Mouse (Mus musculus) embryonic fibroblast, embryonic 13.5 days (primary cell): ENCODE results near the gene Ptprt. TPM values are rescaled to one million over a fixed set of nuclear protein-coding genes. Genes with fewer than 3 reads are reported as not detected.

Source experiments
- H3K27ac ChIP-seq: 2 replicates; pipeline ENCODE4 v1.5.1; 2012; ENCODE audit warnings: low read length, control low read depth, inconsistent platforms; ENCODE audit not compliant: insufficient read depth
- H3K4me1 ChIP-seq: 2 replicates; pipeline ENCODE4 v1.6.1; 2011; ENCODE audit warnings: low read length; ENCODE audit not compliant: control insufficient read depth, insufficient read depth
- H3K4me3 ChIP-seq: 2 replicates; pipeline ENCODE4 v1.5.1; 2011; ENCODE audit warnings: mild to moderate bottlenecking, control low read depth, low read length; ENCODE audit not compliant: insufficient read depth
- CTCF ChIP-seq: IDR thresholded peaks from 2 replicates; pipeline ENCODE4 v1.5.1; 2011; ENCODE audit warnings: mild to moderate bottlenecking, control low read depth, low read length, moderate library complexity, borderline replicate concordance; ENCODE audit not compliant: insufficient read depth
- POLR2A ChIP-seq: IDR thresholded peaks from 2 replicates; pipeline ENCODE4 v1.6.1; 2011; ENCODE audit warnings: low read depth, mild to moderate bottlenecking, control low read depth, low read length, moderate library complexity
- polyA plus RNA-seq: library from polyadenylated mRNA; stranded (reverse); fragments of >200 nt; gene quantifications from 2 replicates; pipeline ENCODE4 v1.2.4, GENCODE M21; 2011; ENCODE audit warnings: low read depth; ENCODE audit not compliant: missing spikeins, insufficient read length

Gene Ptprt
- polyA plus RNA-seq, 1 experiment, result 0.44 TPM

DNA sequence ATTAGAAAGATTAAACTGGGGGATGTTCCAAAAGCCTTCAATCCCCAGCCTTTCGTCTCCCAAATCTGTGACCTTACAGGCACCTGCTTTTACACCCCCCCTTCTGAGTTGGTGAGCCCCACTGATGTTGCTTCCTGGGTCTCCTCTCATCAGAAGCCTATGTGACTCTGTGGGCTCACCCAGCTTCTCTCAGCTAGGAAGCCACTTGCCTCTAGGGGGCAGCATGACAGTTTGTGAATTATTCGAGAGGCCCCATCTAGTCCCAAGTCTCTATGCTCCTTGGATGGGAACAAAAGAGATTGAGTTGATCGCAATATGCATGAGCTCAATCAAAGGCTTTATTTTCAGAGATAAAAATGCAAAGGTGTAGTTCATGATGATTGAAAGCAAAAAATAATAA lies 132.0 kb downstream of the Ptprt start:
- TF ChIP-seq POLR2A (no peak), CTCF (no peak)

DNA sequence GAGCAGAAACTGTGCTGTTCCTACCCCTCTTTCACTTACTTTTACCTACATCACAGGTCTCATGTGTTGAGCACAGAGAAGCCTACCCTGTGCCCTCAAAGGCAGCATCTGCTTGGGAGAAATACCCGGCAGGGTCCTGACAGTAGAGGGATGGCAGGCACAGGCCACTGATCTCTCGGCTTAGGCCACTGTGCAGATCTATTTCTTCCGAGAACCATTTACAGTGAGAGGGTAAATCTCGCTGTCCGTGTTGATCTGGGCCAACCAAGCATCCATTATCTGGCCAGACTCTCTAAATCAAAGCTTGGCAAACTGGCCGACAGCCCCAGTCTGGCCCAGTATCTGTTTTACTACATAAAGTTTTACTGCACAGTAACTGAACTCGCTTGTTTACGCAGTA lies 145.0 kb downstream of the Ptprt start:
- no peak for TF ChIP-seq POLR2A
- TF ChIP-seq CTCF, result no peak
- no peak overlapping the region for H3K4me3 ChIP-seq
- H3K4me1 ChIP-seq, result no peaks in the 10 kb centered on the region
- no peak overlapping the region for H3K27ac ChIP-seq

More for the DNA sequence above, 132.0 kb downstream of the Ptprt start:
- Histone ChIP-seq H3K4me1 (no peaks in the 10 kb centered on the region), H3K27ac (no peak overlapping the region), H3K4me3 (no peak overlapping the region)

DNA sequence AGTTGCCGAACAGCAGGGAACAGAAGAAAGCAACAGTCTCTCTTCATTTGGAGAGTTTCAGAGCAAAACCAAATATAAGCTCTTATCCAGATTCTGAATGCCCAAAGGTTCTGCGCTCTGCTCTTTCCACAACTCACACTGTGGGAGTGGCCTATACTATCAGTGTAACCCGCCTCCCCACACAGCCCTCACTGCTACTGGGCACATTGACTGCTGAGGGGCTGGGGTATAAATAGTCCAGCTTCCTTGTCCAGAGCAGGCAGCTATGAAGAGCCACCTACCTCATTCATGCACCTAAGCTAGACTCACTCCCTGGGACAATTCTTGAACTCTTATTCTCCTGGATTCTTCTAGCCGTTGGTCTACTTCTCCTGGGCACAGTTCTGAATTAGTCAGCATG lies 147.9 kb downstream of the Ptprt start:
- Histone ChIP-seq H3K4me1 (no peaks in the 10 kb centered on the region), H3K4me3 (no peak overlapping the region), H3K27ac (no peak overlapping the region)
- TF ChIP-seq POLR2A, result no peak
- TF ChIP-seq CTCF, result no peak

DNA sequence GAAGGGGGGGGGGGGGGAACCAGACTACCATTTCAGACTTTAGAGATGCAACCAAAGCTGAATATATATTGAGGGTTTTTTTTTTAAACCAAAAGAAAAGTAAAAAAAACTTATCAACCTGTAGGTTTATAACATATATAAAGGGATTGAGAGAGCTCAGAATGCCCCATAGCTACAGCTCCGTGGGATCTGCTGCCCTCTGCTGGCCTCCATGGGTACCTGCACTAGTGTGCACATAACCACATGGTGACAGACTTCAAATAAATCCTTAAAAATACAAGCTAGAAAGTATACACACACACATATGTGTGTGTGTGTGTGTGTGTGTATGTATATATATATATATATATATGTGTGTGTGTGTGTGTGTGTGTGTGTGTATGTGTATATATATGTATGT lies 148.9 kb downstream of the Ptprt start:
- no peak for TF ChIP-seq CTCF
- TF ChIP-seq POLR2A, result no peak
- H3K4me1 ChIP-seq, result no peaks in the 10 kb centered on the region
- no peak overlapping the region for H3K4me3 ChIP-seq
- H3K27ac ChIP-seq, result no peak overlapping the region

DNA sequence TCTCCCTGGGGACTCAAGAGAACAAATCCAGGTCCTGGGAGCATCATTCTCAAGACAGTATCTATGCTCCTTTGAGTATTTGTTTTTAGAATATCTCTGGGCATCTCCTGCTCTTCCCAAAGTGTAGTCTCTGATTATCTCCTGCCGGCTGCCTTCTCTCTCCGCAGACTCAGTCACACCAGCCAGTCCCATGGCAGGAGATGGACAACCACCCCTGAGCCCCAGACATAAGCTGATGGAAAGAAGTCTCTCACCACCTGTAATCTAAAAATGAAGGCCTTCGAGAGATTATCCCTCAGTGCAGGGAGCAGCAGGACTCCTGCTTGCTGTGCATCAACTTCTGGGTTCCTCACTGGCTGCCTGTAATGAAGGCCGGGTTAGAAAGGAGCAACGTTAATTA lies 151.9 kb downstream of the Ptprt start:
- Histone ChIP-seq H3K4me3 (no peak overlapping the region), H3K27ac (no peak overlapping the region), H3K4me1 (no peaks in the 10 kb centered on the region)
- TF ChIP-seq CTCF (no peak), POLR2A (no peak)

DNA sequence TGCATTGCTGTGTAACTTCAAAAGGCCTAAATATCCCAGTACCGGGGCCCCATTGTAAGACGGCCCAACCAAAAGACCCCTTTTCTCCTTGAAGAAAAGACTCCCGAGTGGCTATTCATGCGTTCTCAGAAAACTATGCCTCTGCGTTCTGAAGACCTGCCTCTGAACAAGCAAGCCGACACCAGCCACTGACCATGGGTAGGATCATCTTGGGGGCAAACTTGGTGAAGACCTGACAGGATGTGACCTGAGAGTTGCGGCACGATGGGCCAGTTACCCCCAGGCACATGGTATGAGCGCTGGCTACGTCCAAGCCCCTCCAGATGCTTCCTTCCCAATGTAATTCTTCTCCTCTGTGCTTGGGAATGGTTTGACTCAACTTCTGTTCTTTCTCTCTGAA lies 153.3 kb downstream of the Ptprt start:
- TF ChIP-seq POLR2A (no peak), CTCF (no peak)
- Histone ChIP-seq H3K4me1 (no peaks in the 10 kb centered on the region), H3K4me3 (no peak overlapping the region), H3K27ac (no peak overlapping the region)

DNA sequence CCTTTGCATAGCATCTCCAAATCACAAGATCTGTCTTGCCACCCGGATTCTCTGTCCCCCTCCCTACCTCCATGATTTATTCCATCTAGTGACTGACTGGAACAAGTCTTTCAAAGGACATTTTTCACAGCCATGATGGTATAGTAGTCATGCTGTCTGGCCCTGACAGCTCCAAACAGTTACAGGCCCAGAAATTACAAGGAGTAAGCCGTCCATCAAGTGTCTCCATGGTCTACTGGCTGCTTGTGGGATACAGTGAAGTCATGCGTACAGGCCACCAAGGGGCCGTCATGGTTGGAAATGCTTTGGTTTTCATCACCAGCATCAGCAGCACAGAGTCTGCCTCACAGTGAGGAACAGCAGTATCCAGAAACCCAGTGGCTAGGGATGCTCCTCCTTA lies 156.1 kb downstream of the Ptprt start:
- Histone ChIP-seq H3K4me1 (no peaks in the 10 kb centered on the region), H3K27ac (no peak overlapping the region), H3K4me3 (no peak overlapping the region)
- TF ChIP-seq CTCF (no peak), POLR2A (no peak)

DNA sequence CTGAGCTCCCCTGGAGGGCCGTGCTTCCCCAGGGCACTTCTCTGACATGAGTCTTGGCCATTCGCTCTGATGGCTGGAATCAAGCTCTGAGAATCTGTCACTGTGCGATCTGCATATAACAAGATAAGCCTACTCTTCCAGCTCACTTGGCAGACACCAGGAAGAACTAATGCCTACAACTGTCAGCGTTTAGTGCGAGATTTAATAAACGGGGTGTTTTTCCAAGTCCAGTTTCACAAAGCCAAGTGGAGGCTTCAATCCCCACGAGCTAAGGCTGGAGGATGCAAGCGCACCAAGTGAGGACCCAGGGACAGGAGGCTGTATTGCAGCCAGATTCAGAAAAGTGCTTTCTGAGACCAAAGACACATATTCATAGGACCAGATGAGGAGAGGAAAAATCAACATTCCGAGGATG lies 161.4 kb downstream of the Ptprt start:
- TF ChIP-seq CTCF (no peak), POLR2A (no peak)

DNA sequence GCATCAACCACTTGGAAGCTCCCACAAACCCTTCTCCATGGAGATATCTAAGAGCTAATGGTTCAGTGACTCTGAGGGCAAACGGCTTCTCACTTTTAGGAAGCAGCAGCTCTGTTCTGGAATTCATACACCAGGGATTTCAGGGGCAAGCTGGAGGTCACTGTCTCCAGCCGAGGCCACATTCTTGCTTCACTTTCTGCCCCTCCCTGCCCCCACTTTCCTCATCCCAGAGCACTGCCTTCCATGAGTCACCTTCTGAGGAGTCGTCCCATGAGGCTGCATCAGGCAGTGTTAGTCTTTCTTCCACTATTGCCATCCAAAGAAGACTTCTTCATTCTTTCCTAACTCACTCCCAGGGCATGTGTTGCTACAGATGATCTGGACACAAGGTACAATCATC lies 162.8 kb downstream of the Ptprt start:
- Histone ChIP-seq H3K4me1 (no peaks in the 10 kb centered on the region), H3K4me3 (no peak overlapping the region), H3K27ac (no peak overlapping the region)
- TF ChIP-seq POLR2A (no peak), CTCF (no peak)

More for the DNA sequence above, 161.4 kb downstream of the Ptprt start:
- no peak overlapping the region for H3K4me3 ChIP-seq
- H3K27ac ChIP-seq, result no peak overlapping the region
- no peaks in the 10 kb centered on the region for H3K4me1 ChIP-seq

DNA sequence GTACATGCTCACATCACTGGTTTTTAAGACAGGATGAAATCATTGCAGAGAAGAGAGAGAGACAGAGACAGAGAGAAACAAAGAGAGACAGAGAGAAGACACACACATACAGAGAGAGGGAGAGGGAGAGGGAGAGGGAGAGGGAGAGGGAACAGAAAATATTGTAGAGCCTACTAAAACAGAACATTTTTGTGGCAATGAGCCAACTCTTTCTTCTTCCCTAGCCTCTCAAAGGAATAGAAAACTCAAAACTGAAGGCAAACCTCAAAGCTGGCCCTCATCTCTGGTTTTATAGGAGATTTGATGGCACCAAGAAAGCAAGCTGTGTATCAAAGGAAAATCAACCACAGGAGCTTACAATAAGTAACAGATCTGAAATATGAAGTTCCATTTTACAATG lies 176.9 kb downstream of the Ptprt start:
- no peak for TF ChIP-seq POLR2A
- TF ChIP-seq CTCF, result no peak
- no peaks in the 10 kb centered on the region for H3K4me1 ChIP-seq
- no peak overlapping the region for H3K4me3 ChIP-seq
- H3K27ac ChIP-seq, result no peak overlapping the region

DNA sequence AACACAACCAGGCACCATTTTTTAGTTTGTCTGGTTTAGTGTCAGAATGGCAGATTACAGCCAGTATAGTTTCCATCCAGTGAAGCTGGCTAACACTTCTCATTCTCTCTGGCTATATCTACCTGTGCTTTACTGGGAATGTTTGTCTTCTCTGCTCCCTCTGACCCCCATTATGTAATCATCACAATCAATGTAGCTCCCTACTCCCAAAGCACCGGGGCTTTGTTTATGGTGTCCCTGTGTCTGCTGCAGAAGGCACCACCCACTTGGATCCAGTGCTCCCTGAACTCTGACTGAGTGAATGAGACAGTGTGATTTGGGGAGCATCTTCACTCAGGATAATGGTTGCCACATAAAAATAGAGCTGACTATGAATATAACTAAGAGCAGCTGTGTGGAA lies 217.8 kb downstream of the Ptprt start:
- no peak overlapping the region for H3K4me3 ChIP-seq
- TF ChIP-seq CTCF (no peak), POLR2A (no peak)

DNA sequence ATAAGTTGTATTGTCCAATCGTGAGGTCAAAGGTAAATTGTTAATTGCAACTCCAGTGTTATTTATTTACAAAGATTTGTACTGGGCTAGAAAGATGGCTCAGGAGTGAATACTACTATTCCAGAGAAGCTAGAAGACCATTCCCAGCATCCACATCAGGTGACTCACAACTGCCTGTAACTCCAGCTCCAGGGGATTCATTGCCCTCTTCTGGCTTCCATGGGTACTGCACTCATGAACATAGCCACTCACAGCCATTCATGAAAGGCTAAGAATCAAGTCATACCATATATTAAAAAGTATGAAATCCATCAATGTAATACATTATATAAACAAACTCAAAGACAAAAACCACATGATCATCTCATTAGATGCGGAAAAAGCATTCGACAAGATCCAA lies 224.3 kb downstream of the Ptprt start:
- Histone ChIP-seq H3K27ac (no peak overlapping the region), H3K4me3 (no peak overlapping the region), H3K4me1 (no peaks in the 10 kb centered on the region)
- TF ChIP-seq POLR2A, result no peak
- no peak for TF ChIP-seq CTCF

More for the DNA sequence above, 217.8 kb downstream of the Ptprt start:
- Histone ChIP-seq H3K27ac (no peak overlapping the region), H3K4me1 (no peaks in the 10 kb centered on the region)
